Mouse (Mus musculus) olfactory bulb, adult 2 months (tissue): ENCODE measurements around the gene Plcb2. TPM values are rescaled to one million over a fixed set of nuclear protein-coding genes. Genes with fewer than 3 reads are reported as not detected.

ENCODE experiments used
- H3K27ac ChIP-seq: fragments of 200-500 bp; 2 replicates; pipeline ENCODE4 v1.5.1; 2012; ENCODE audit warnings: low read depth, low read length; ENCODE audit not compliant: insufficient read depth
- H3K4me1 ChIP-seq: fragments of 200-500 bp; 2 replicates; pipeline ENCODE4 v1.6.1; 2012; ENCODE audit warnings: low read length; ENCODE audit not compliant: control insufficient read depth, insufficient read depth
- H3K4me3 ChIP-seq: fragments of 200-500 bp; 2 replicates; pipeline ENCODE4 v1.5.1; 2012; ENCODE audit warnings: mild to moderate bottlenecking, low read depth, low read length, moderate library complexity; ENCODE audit not compliant: insufficient read depth
- CTCF ChIP-seq: fragments of 200-500 bp; IDR thresholded peaks from 2 replicates; pipeline ENCODE4 v1.5.1; 2012; ENCODE audit warnings: low read depth, mild to moderate bottlenecking, low read length, moderate library complexity; ENCODE audit not compliant: insufficient read depth
- POLR2A ChIP-seq: fragments of 200-500 bp; IDR thresholded peaks from 2 replicates; pipeline ENCODE4 v1.6.1; 2012; ENCODE audit warnings: mild to moderate bottlenecking, low read depth, low read length, moderate library complexity; ENCODE audit not compliant: insufficient read depth
- WGBS: fragments of 180-500 bp; shearing (Covaris S2); methylation state at CpG from one replicate; pipeline ENCODE4 v1.1.7; 2018; 5-methylcytosine and 5-hydroxymethylcytosine counted together
- polyA plus RNA-seq: library from polyadenylated mRNA; stranded (reverse); fragments of >200 nt; gene quantifications from 2 replicates; pipeline ENCODE4 v1.2.4, GENCODE M21; 2012; ENCODE audit warnings: low replicate concordance; ENCODE audit not compliant: missing spikeins, insufficient read depth, insufficient read length

Plcb2 gene
- polyA plus RNA-seq, 1 experiment = not detected

DNA sequence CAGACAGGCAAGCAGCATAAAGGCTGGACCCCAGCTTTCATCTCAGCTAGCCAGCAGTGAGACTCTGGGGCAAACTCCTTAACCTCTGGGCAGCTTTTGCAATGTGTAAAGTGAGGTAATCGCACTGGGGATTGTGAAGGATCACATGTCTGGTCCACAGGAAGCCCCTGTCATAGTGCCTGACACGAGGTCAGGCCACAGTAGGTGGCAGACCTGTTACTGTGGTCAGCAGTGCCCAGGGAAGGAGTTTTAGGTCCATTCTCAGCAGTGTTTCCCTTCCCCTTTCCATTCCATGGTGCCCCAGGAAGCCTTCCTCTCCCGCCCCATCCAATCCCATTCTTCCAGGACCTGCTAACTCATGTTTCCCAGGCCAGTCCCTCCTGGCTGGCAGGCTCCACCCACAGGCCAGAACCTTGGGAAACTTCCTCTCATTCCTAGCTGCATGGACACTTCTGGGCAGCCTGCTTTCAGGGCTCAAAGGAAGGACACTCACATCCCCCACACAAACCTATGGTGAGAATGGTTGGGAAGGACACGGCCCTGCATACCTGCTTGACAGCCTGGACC is 18.5 kb downstream of the Plcb2 start:
- TF ChIP-seq POLR2A (no peak), CTCF (no peak)
- Histone ChIP-seq H3K4me1 (peaks cover 75% of the 10 kb centered on the region), H3K27ac (no peak overlapping the region), H3K4me3 (no peak overlapping the region)
- 80% methylated on average over 4 of the region's 4 CpGs for WGBS

DNA sequence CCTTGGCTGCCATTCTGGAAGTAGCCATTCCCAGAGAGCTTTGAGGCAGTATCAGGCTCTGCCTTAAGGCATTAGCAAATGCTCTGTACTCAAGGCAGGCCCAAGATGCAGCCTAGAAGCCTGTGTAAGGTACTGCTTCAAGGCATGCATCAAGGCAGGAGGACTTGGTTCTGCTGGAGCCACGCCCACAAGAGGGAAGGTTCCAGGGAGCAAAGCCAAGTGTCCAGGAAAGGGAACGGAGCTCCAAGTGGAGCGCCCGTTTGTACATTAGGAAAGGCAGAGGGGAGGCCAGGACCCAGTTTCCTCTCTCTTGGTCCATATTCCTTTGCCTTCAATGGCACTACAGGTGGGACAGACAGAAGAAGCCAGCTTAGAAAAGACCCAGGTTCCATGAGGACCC is 19.8 kb downstream of the Plcb2 start:
- WGBS = 87% methylated on average over 4 of the region's 4 CpGs

DNA sequence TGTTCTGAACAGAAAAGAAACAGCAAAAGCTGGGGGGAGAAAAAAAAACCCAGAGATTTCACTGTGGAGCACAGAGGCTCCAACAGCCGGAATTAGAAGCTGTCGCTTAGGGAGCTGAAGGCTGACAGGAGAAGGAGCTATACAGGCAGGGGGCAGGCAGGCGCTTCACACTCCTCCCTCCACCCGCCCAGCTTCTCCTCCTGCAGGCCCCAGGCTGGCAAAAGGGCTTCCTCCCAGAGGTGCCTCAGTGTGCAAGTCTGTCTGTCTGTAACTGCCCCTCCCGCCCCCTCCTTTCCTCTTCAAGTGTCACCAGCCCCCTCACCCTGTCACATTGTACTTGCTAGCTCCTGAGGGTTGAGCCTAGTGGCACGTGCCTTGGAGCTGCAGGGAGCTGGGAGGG is 21.8 kb downstream of the Plcb2 start:
- WGBS = 20% methylated on average over 6 of the region's 6 CpGs
- TF ChIP-seq CTCF = no peak
- no peak for TF ChIP-seq POLR2A
- Histone ChIP-seq H3K27ac (peak overlapping the region; percentile 74), H3K4me1 (peaks cover 74% of the 10 kb centered on the region), H3K4me3 (no peak overlapping the region)

More for the DNA sequence above, 19.8 kb downstream of the Plcb2 start:
- Histone ChIP-seq H3K4me3 (no peak overlapping the region), H3K27ac (no peak overlapping the region), H3K4me1 (peaks cover 75% of the 10 kb centered on the region)
- TF ChIP-seq POLR2A (no peak), CTCF (no peak)

DNA sequence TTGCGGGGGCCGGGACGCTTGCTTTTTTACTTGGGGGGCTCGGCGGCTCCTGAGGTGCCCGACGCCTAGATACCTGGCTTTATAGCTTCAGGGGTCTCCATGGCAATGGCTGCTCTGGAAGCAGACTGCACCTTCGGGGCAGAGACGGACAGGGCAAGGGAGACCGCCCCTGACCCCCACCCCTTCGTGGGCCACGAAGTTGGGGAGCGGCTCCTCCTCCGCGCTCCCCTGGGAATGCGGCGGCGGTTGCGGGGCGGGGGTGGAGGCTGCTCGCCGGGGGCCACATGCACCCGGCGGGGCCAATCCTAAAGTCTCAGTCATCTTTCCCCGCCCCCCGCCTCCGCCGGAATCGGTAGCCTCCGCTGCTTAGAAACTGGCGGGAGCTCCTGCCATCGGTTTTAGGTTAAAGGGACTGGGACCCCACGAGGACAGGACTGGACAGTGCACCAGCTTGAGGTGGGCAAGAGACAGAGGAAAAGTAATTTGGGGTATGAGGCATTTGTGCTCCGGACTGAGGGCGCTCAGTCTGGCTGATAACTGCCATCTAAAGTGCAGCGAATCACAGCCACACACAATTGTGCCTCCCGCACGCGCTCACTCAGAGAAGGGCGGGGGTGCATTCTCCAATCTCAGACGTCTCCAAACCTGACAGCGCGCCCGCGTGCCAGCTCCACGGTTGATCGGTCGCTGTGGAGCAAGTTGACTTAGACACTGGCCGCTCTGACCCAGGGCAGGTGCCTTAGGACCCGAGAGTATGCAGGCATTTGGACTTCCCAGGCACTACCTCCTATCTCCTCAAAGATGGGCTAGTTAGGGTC is 24.1 kb downstream of the Plcb2 start, which contains the start of gene Ankrd63:
Gene Ankrd63 (minus strand): TSS at position 51 of the 818 bp plus-strand sequence.
- H3K4me3 ChIP-seq = peak within 1 kb of the TSS; percentile 59
- peak within 1 kb of the TSS; percentile 74 for H3K27ac ChIP-seq
- WGBS = 5% methylated on average over 50 of the region's 50 CpGs
- no peak for TF ChIP-seq CTCF
- TF ChIP-seq POLR2A = no peak
- H3K4me1 ChIP-seq = peaks cover 63% of the 10 kb centered on the region

DNA sequence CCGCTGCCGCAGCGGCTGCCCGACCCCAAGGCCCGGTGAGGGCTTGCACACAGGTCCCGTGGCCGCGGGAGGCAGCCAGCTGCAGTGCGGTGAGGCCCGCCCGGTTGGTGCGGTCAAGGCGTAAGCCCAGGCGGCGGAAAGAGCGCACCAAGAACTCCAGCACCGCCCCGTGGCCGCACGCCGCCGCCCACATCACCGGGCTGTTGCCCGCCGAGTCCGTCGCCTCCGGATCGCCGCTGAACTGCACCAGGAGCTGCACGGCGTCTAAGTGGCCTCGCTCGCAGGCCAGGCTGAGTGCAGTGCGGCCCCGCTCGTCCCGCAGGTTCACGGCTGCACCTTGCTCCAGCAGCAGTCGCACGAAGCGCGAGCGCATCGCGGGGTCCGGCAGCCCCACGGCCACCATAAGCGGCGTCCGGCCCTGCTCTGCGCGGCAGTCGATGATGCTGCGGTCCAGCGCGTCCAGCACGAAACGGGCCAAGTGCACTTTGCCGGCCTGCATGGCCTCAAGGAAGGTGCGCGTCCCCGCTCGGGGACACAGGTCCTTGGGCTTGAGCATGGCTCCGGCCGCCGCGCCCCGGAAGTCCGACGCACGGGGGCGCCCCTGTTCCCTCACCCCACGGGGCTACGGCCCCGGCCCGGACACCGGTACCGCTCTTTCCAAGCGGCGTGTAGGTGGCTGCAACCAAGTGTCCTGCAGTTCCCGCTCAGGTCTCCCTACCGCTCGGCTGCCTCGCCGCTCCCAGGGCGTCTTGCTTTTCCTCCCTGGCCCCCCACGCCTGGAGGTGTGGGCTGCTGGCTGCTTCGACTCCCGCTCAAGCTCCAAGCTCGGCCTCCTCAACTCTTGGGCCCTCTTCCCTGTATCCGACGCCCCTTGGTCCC is 25.1 kb downstream of the Plcb2 start:
- WGBS = 1% methylated on average over 93 of the region's 93 CpGs

DNA sequence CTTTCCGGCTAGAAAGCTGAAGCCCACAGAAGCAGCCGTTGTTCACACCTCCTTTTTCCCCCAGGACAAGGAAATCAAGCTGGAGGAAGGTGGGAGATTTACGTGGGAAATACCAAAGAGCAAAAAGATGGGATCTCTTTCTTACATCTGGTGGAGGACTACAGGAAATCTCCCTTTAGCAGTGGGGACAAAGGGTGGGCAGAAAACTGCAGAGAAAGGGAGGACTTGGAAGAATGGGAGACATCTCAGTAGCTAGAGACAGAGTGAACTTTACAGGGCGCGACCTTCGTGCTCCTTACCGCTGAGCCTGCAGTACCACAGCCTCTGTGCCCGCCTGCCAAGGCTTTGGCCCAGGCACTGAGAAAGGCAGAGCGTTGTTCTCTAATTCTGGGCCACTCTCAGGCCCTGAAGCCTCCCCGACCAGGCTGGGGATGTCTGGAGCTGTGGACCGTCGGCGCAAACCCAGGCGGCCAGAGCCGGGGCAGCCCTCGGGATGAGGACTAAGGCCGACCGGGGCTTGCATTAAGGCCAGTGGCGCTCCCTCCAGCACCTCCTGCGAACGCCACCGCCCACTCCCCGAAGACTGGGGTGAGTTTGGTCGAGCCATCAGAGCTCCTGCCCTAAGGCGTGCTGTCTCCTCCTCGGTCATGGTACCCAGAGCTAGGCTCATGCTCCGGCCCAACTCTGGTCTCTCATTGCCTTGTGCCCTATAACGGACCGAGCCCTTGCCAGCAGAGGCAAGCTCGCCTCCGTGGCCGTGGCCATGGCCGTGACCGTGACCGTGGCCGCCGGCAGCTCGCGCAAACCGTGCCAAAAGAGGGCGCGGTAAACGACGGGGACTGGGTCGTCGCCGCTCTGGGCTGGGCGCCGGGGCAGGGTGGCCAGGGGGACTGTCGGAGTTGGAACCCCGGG is 26.0 kb downstream of the Plcb2 start:
- peaks cover 62% of the 10 kb centered on the region for H3K4me1 ChIP-seq
- 18% methylated on average over 51 of the region's 51 CpGs for WGBS
- peak overlapping the region; percentile 74 for H3K27ac ChIP-seq
- TF ChIP-seq POLR2A = no peak
- TF ChIP-seq CTCF = no peak
- peak overlapping the region; percentile 59 for H3K4me3 ChIP-seq

More for the DNA sequence above, 25.1 kb downstream of the Plcb2 start:
- Histone ChIP-seq H3K4me1 (peaks cover 58% of the 10 kb centered on the region), H3K4me3 (peak overlapping the region; percentile 59), H3K27ac (peak overlapping the region; percentile 74)
- TF ChIP-seq CTCF = no peak
- TF ChIP-seq POLR2A = no peak

DNA sequence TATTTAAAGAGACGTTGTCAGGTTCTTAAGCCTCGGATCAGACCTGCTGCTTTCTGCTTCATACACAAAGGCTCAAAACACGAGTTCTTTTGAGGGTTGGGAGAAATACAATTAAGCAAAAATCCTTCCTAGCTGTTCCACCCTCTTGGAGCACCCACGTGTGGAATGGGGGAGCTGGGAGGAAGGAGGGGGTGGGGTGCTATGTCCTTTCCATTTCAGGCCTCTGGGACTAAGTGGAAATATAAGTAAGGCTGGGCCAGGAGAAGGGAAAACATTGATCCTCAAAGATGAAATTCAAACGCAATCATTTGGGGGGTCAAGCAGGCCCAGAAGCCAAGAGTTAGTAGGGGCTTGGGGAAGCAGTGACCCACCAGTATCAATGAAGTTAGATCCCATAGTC is 27.1 kb downstream of the Plcb2 start:
- 24% methylated on average over 5 of the region's 5 CpGs for WGBS
- TF ChIP-seq CTCF (no peak), POLR2A (no peak)
- Histone ChIP-seq H3K4me3 (peak overlapping the region; percentile 29), H3K4me1 (peaks cover 60% of the 10 kb centered on the region), H3K27ac (peak overlapping the region; percentile 74; the same call in 1 of the 2 replicates)

DNA sequence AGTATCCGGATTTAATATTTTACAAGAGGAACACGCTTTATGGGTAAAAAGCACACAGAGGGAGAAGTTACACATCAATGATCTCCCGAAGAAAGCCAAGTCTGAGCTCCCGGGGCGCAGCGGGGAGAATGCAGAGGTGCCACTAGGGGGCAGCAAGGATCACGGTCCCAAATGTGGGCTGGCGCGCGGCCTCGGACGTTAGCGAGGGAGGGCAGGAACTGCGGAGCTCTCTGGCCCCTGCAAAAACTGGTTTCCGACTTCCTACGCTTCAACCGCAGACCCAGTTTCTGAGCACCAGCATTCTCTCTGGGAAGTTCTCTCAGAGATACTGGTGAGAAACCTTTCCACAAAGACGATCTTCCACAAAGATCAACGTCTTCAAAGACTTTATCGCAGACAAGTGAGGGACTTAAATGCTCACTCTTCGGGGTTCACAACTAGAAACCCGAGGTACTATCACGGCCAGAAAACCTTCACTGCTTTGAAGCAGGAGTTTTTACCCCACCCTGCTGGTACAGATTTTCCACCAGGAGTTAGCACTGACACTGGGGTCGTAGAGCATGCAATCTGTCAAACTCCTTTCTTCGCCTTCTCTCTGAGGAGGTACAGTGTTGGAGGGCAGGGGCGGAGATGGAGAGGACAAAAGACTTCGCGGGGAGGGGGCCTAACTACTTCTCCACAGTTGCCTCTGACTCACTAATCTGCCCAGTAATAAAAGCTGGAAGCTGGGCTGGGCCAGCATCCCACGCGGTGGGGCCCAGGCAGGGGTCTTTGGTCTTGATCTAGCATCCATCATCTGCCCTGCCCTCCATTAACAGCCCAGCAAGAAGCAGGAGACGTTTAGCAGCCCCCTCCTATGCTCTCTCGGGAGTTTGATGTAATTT is 27.8 kb downstream of the Plcb2 start:
- Histone ChIP-seq H3K4me3 (peak overlapping the region; percentile 29), H3K4me1 (peaks cover 57% of the 10 kb centered on the region), H3K27ac (no peak overlapping the region)
- WGBS = 5% methylated on average over 32 of the region's 32 CpGs
- TF ChIP-seq POLR2A = no peak
- peak; percentile 93 for TF ChIP-seq CTCF
